ENCODE assay signal across 23 mouse cellular contexts in the genomic region with DNA sequence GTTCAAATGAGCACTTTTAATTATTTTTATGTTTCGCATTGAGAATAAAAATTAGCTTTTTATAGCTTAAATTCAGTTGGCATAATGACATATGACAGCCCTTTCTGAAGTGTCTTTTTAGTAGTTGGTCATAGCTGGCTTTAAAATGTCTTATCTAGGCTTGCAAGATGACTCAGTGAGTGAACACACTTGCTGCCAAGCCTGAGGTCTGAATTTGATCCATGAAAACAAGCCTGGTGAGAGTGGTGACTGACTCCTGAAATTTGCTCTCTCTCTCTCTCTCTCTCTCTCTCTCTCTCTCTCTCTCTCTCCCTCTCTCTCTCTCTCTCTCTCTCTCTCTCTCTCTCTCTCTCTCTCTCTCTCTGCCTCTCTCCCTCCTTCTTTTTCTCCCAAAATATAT.
DNase-seq lines count a peak whose midpoint lies in the region; ATAC-seq lines count a peak whose summit lies in the region.
"Had no signal": no experiment of that assay in that cellular context is flagged by ENCODE, and none has a peak within 500 bp of the region (broad histone marks: within the 10 kb centered on the region; RNA-seq: fewer than 3 reads in every experiment).

No protein-coding gene starts in this region.

- DNase-seq in adrenal gland, adult 2 months = peak; percentile 33
- no peak for DNase-seq in adrenal gland, adult 18-20 months (ENCODE audit: low spot score in 2 of 2)
- peak; percentile 80 for DNase-seq in 3T3-L1 (ENCODE audit: low read depth, low spot score)
- peak; percentile 15 for DNase-seq in NIH3T3 (ENCODE audit: low read depth)
- DNase-seq in fibroblast of lung, adult 2 months (ENCODE audit: low read depth) = peak; percentile 59
- DNase-seq in layer of hippocampus, postnatal 36 days = no peak
- DNase-seq: adrenal gland, postnatal 10 days; B cell, adult 2 months; cerebellum, adult 2 months; cerebellum, adult 9-11 months; cerebellum, postnatal 25 days; forebrain, postnatal 0 days; gastrocnemius, postnatal 10 days; gastrocnemius, postnatal 36 days; heart, adult 2 months; heart, postnatal 14 days; heart, postnatal 4 days; kidney, adult 8-10 months had no signal

- no peak for ATAC-seq in inflammation-experienced regulatory T-cells, adult 6 months
- ATAC-seq: forebrain, embryonic 13.5 days; forebrain, postnatal 0 days; hindbrain, postnatal 0 days; intestine, postnatal 0 days; Patski had no signal

Comparison
In these comparisons a context has a peak if more than half of its experiments do, and no peak if none do; other contexts are left out.
1. DNase-seq: peak in adrenal gland, adult 2 months (single experiment), 3T3-L1 (single experiment), NIH3T3 (single experiment) and fibroblast of lung, adult 2 months (single experiment); none in adrenal gland, adult 18-20 months (0 of 2) and layer of hippocampus, postnatal 36 days (0 of 2).